Mouse (Mus musculus) limb, embryonic 14.5 days (tissue): ENCODE data around the gene Prepl. TPM values are rescaled to one million over a fixed set of nuclear protein-coding genes. Genes with fewer than 3 reads are reported as not detected.

Experiments
- ATAC-seq: fragments of 200-750 bp; cut with Nextera tagmentation; 2 replicates; pipeline ENCODE4 v1.8.0; 2017; ENCODE audit warnings: low read depth, moderate number of reproducible peaks, moderate TSS enrichment; ENCODE audit not compliant: low FRiP score
- DNase-seq: peaks from one replicate; pipeline ENCODE4 v3.0.0-alpha.2; 2015; ENCODE audit warnings: low spot score
- H3K27ac ChIP-seq: fragments of 300-500 bp; sonication (generic); replicated peaks from 2 replicates; pipeline ENCODE4 v1.5.1; 2014; ENCODE audit warnings: low read depth, mild to moderate bottlenecking, low read length, moderate library complexity, mixed read lengths
- H3K27me3 ChIP-seq: fragments of 300-500 bp; sonication (generic); 2 replicates; pipeline ENCODE4 v1.6.1; 2014; ENCODE audit warnings: low read length, mixed read lengths; ENCODE audit not compliant: control insufficient read depth, insufficient read depth
- H3K36me3 ChIP-seq: fragments of 300-500 bp; sonication (generic); 2 replicates; pipeline ENCODE4 v1.6.1; 2014; ENCODE audit warnings: mild to moderate bottlenecking, low read length, moderate library complexity, mixed read lengths; ENCODE audit not compliant: control insufficient read depth, insufficient read depth
- H3K4me1 ChIP-seq: fragments of 300-500 bp; sonication (generic); 2 replicates; pipeline ENCODE4 v1.6.1; 2014; ENCODE audit warnings: antibody characterized with exemption, low read length, mixed read lengths; ENCODE audit not compliant: control insufficient read depth, insufficient read depth
- H3K4me2 ChIP-seq: fragments of 300-500 bp; sonication (generic); replicated peaks from 2 replicates; pipeline ENCODE4 v1.6.1; 2014; ENCODE audit warnings: low read depth, mild to moderate bottlenecking, low read length, moderate library complexity; ENCODE audit not compliant: severe bottlenecking
- H3K4me3 ChIP-seq: fragments of 300-500 bp; sonication (generic); replicated peaks from 2 replicates; pipeline ENCODE4 v1.5.1; 2014; ENCODE audit warnings: low read length
- H3K9ac ChIP-seq: fragments of 300-500 bp; sonication (generic); 2 replicates; pipeline ENCODE4 v1.6.1; 2014; ENCODE audit warnings: mild to moderate bottlenecking, low read depth, low read length, moderate library complexity; ENCODE audit not compliant: severe bottlenecking
- H3K9me3 ChIP-seq: fragments of 300-500 bp; sonication (generic); 2 replicates; pipeline ENCODE4 v1.6.1; 2016; ENCODE audit warnings: low read length; ENCODE audit not compliant: control insufficient read depth
- POLR2A ChIP-seq: fragments of 200-500 bp; IDR thresholded peaks from 2 replicates; pipeline ENCODE4 v1.8.0; 2012; ENCODE audit warnings: inconsistent platforms, mild to moderate bottlenecking, moderate library complexity, borderline replicate concordance; ENCODE audit not compliant: insufficient read depth, insufficient read length; ENCODE audit errors: extremely low read depth
- WGBS: fragments of 180-500 bp; shearing (Covaris S2); extraction: QIAGEN DNeasy Blood & Tissue Kit; methylation state at CpG from one replicate; pipeline ENCODE4 v1.1.7; 2014; 5-methylcytosine and 5-hydroxymethylcytosine counted together
- polyA plus RNA-seq, 2 experiments: library from polyadenylated mRNA; depleted of rRNA in 1 of 2; stranded (reverse) in 1 of 2; unstranded in 1 of 2; fragments of >200 nt; fragmentation: Nextera tagmentation in 1 of 2; extraction: Ambion mirVana in 1 of 2; gene quantifications; 2 replicates each; pipeline versions ENCODE4 v1.2.1 to v1.2.3; 2012 to 2014

The Prepl gene
- polyA plus RNA-seq, 2 experiments, result 34.8 to 42.4 TPM

GRCm38 (mm10) chr17:85025151-85025550 lies 64.9 kb downstream of the Prepl start:
- no peak for ATAC-seq
- H3K9ac ChIP-seq, result no peak overlapping the region
- 90% methylated on average over 6 of the region's 6 CpGs for WGBS

GRCm38 (mm10) chr17:85024237-85024636 lies 65.8 kb downstream of the Prepl start:
- H3K9ac ChIP-seq, result no peak overlapping the region
- no peak for DNase-seq
- no peaks in the 10 kb centered on the region for H3K27me3 ChIP-seq
- WGBS, result 85% methylated on average over 8 of the region's 8 CpGs
- H3K4me3 ChIP-seq, result no peak overlapping the region
- no peaks in the 10 kb centered on the region for H3K36me3 ChIP-seq
- no peak overlapping the region for H3K27ac ChIP-seq
- no peaks in the 10 kb centered on the region for H3K4me1 ChIP-seq
- no peak for TF ChIP-seq POLR2A
- ATAC-seq, result no peak
- no peak overlapping the region for H3K4me2 ChIP-seq
- H3K9me3 ChIP-seq, result no peaks in the 10 kb centered on the region

More at GRCm38 (mm10) chr17:85025151-85025550, 64.9 kb downstream of the Prepl start:
- H3K4me3 ChIP-seq, result no peak overlapping the region
- no peak overlapping the region for H3K27ac ChIP-seq
- no peak for DNase-seq
- H3K4me1 ChIP-seq, result no peaks in the 10 kb centered on the region
- no peaks in the 10 kb centered on the region for H3K9me3 ChIP-seq
- H3K36me3 ChIP-seq, result no peaks in the 10 kb centered on the region
- H3K4me2 ChIP-seq, result no peak overlapping the region
- no peaks in the 10 kb centered on the region for H3K27me3 ChIP-seq
- TF ChIP-seq POLR2A, result no peak

GRCm38 (mm10) chr17:85023247-85024167 lies 66.5 kb downstream of the Prepl start:
- H3K9me3 ChIP-seq, result no peaks in the 10 kb centered on the region
- H3K9ac ChIP-seq, result no peak overlapping the region
- ATAC-seq (peak; percentile 12; the same call in 1 of the 2 replicates), DNase-seq (peak; percentile 79)
- H3K4me3 ChIP-seq, result no peak overlapping the region
- no peak overlapping the region for H3K27ac ChIP-seq
- TF ChIP-seq POLR2A, result no peak
- no peaks in the 10 kb centered on the region for H3K27me3 ChIP-seq
- no peaks in the 10 kb centered on the region for H3K4me1 ChIP-seq
- no peaks in the 10 kb centered on the region for H3K36me3 ChIP-seq
- H3K4me2 ChIP-seq, result no peak overlapping the region
- WGBS, result 66% methylated on average over 22 of the region's 22 CpGs

GRCm38 (mm10) chr17:85020343-85020742 lies 69.7 kb downstream of the Prepl start:
- H3K36me3 ChIP-seq, result peaks cover 3% of the 10 kb centered on the region; the same call in 1 of the 2 replicates
- DNase-seq (no peak), ATAC-seq (no peak)
- no peaks in the 10 kb centered on the region for H3K27me3 ChIP-seq
- no peak overlapping the region for H3K27ac ChIP-seq
- 82% methylated on average over 3 of the region's 3 CpGs for WGBS
- H3K9me3 ChIP-seq, result no peaks in the 10 kb centered on the region
- no peak overlapping the region for H3K4me3 ChIP-seq
- no peak for TF ChIP-seq POLR2A
- H3K4me1 ChIP-seq, result no peaks in the 10 kb centered on the region
- H3K9ac ChIP-seq, result no peak overlapping the region
- no peak overlapping the region for H3K4me2 ChIP-seq

- H3K9me3 ChIP-seq, result no peaks in the 10 kb centered on the region
- no peaks in the 10 kb centered on the region for H3K27me3 ChIP-seq
- no peak overlapping the region for H3K4me3 ChIP-seq
- H3K9ac ChIP-seq, result no peak overlapping the region
- TF ChIP-seq POLR2A, result no peak
- H3K36me3 ChIP-seq, result peaks cover 3% of the 10 kb centered on the region; the same call in 1 of the 2 replicates
- no peak for ATAC-seq
- 84% methylated on average over 5 of the region's 5 CpGs for WGBS
- H3K27ac ChIP-seq, result no peak overlapping the region
- DNase-seq, result no peak
- no peaks in the 10 kb centered on the region for H3K4me1 ChIP-seq
- no peak overlapping the region for H3K4me2 ChIP-seq
These were observed 71.2 kb downstream of the Prepl start for GRCm38 (mm10) chr17:85018794-85019193.
